Mouse (Mus musculus) heart, postnatal 0 days (tissue): ENCODE measurements at regions not wholly inside any gene's neighbourhood (a gene's known extent, or its start where the extent isn't known, plus 50 kb on each side); places are given as distances from the start of the nearest gene placed in this dataset.

Source experiments
- ATAC-seq: fragments of 200-750 bp; cut with Nextera tagmentation; 2 replicates; pipeline ENCODE4 v1.8.0; 2017; ENCODE audit warnings: low read depth, moderate number of reproducible peaks, moderate library complexity; ENCODE audit not compliant: insufficient read depth
- DNase-seq: peaks from one replicate; pipeline ENCODE4 v3.0.0-alpha.2; 2016; ENCODE audit warnings: low spot score
- H3K27ac ChIP-seq: fragments of 300-500 bp; sonication (generic); 2 replicates; pipeline ENCODE4 v1.5.1; 2014; ENCODE audit warnings: low read depth, mild to moderate bottlenecking
- H3K27me3 ChIP-seq: fragments of 300-500 bp; sonication (generic); 2 replicates; pipeline ENCODE4 v1.6.1; 2014; ENCODE audit warnings: low read length, mixed read lengths; ENCODE audit not compliant: control insufficient read depth, insufficient read depth
- H3K36me3 ChIP-seq: fragments of 300-500 bp; sonication (generic); replicated peaks from 2 replicates; pipeline ENCODE4 v1.6.1; 2014; ENCODE audit warnings: low read length, mixed read lengths; ENCODE audit not compliant: control insufficient read depth, insufficient read depth
- H3K4me1 ChIP-seq: fragments of 300-500 bp; sonication (generic); 2 replicates; pipeline ENCODE4 v1.6.1; 2014; ENCODE audit warnings: antibody characterized with exemption; ENCODE audit not compliant: control insufficient read depth, insufficient read depth
- H3K4me2 ChIP-seq: fragments of 300-500 bp; sonication (generic); 2 replicates; pipeline ENCODE4 v1.6.1; 2014; ENCODE audit warnings: low read depth, mild to moderate bottlenecking, low read length, moderate library complexity
- H3K4me3 ChIP-seq: fragments of 300-500 bp; sonication (generic); 2 replicates; pipeline ENCODE4 v1.5.1; 2014; ENCODE audit warnings: low read depth, low read length
- H3K9ac ChIP-seq: fragments of 300-500 bp; sonication (generic); replicated peaks from 2 replicates; pipeline ENCODE4 v1.6.1; 2014; ENCODE audit warnings: low read depth, low read length, mixed read lengths
- H3K9me3 ChIP-seq: fragments of 300-500 bp; sonication (generic); replicated peaks from 2 replicates; pipeline ENCODE4 v1.6.1; 2016; ENCODE audit warnings: low read length; ENCODE audit not compliant: control insufficient read depth
- CTCF ChIP-seq: IDR thresholded peaks from 2 replicates; pipeline ENCODE4 v1.5.1; 2016; ENCODE audit warnings: antibody characterized with exemption, control low read depth, low read depth
- EP300 ChIP-seq: IDR thresholded peaks from 2 replicates; pipeline ENCODE4 v1.6.1; 2016; ENCODE audit warnings: antibody characterized with exemption, low read depth
- WGBS: fragments of 180-500 bp; shearing (Covaris S2); extraction: QIAGEN DNeasy Blood & Tissue Kit; methylation state at CpG from one replicate; pipeline ENCODE4 v1.1.7; 2014; 5-methylcytosine and 5-hydroxymethylcytosine counted together

GRCm38 (mm10) chr11:56107929-56108328 is 67.1 kb upstream of the Nmur2 start:
- Histone ChIP-seq H3K4me3 (no peak overlapping the region), H3K27me3 (no peaks in the 10 kb centered on the region), H3K9ac (no peak overlapping the region), H3K27ac (no peak overlapping the region), H3K4me1 (no peaks in the 10 kb centered on the region), H3K36me3 (no peaks in the 10 kb centered on the region), H3K4me2 (no peak overlapping the region), H3K9me3 (no peaks in the 10 kb centered on the region)
- DNase-seq, result peak; percentile 54
- ATAC-seq, result peak; percentile 44; the same call in 1 of the 2 replicates
- WGBS, result 6% methylated on average over 3 of the region's 3 CpGs
- TF ChIP-seq EP300 (no peak), CTCF (peak; percentile 84)

- TF ChIP-seq EP300 (no peak), CTCF (peak; percentile 66)
- ATAC-seq (no peak), DNase-seq (peak; percentile 26)
- Histone ChIP-seq H3K36me3 (no peaks in the 10 kb centered on the region), H3K27me3 (no peaks in the 10 kb centered on the region), H3K9me3 (no peaks in the 10 kb centered on the region), H3K4me3 (no peak overlapping the region), H3K9ac (no peak overlapping the region), H3K4me1 (no peaks in the 10 kb centered on the region), H3K27ac (no peak overlapping the region), H3K4me2 (no peak overlapping the region)
- 26% methylated on average over 4 of the region's 4 CpGs for WGBS
These were observed 64.8 kb upstream of the Nmur2 start for GRCm38 (mm10) chr11:56105632-56106031.

GRCm38 (mm10) chr11:56092891-56093290 is 52.1 kb upstream of the Nmur2 start:
- no peak overlapping the region for H3K4me3 ChIP-seq
- no peak overlapping the region for H3K9ac ChIP-seq
- no peak overlapping the region for H3K27ac ChIP-seq
- no peaks in the 10 kb centered on the region for H3K27me3 ChIP-seq
- DNase-seq, result no peak
- TF ChIP-seq CTCF (no peak), EP300 (no peak)
- no peak for ATAC-seq
- no peaks in the 10 kb centered on the region for H3K36me3 ChIP-seq
- H3K9me3 ChIP-seq, result no peaks in the 10 kb centered on the region
- H3K4me2 ChIP-seq, result no peak overlapping the region
- 17% methylated on average over 2 of the region's 2 CpGs for WGBS
- no peaks in the 10 kb centered on the region for H3K4me1 ChIP-seq
